Mouse (Mus musculus) heart, adult 2 months (tissue): ENCODE data around the gene Trove2. TPM values are rescaled to one million over a fixed set of nuclear protein-coding genes. Genes with fewer than 3 reads are reported as not detected.

Source experiments
- DNase-seq, 2 experiments: peaks; one replicate each; pipeline ENCODE4 v3.0.0; 2021
- H3K27ac ChIP-seq: fragments of 200-600 bp; 2 replicates; pipeline ENCODE4 v1.8.1; 2022
- H3K27me3 ChIP-seq: fragments of 200-500 bp; 2 replicates; pipeline ENCODE4 v1.6.1; 2012; ENCODE audit warnings: mild to moderate bottlenecking, low read length, inconsistent platforms, mixed read lengths; ENCODE audit not compliant: control insufficient read depth, insufficient read depth
- H3K36me3 ChIP-seq: fragments of 200-500 bp; 2 replicates; pipeline ENCODE4 v1.6.1; 2012; ENCODE audit warnings: low read length, inconsistent platforms; ENCODE audit not compliant: control insufficient read depth, insufficient read depth
- H3K4me1 ChIP-seq: fragments of 200-500 bp; 2 replicates; pipeline ENCODE4 v1.6.1; 2011; ENCODE audit warnings: low read length; ENCODE audit not compliant: control insufficient read depth, insufficient read depth
- H3K4me3 ChIP-seq: fragments of 200-600 bp; 2 replicates; pipeline ENCODE4 v1.8.1; 2022
- H3K79me2 ChIP-seq: fragments of 200-500 bp; replicated peaks from 2 replicates; pipeline ENCODE4 v1.6.1; 2012; ENCODE audit warnings: mild to moderate bottlenecking, inconsistent platforms, low read length, moderate library complexity, mixed read lengths; ENCODE audit not compliant: control insufficient read depth, insufficient read depth
- H3K9ac ChIP-seq: fragments of 200-500 bp; 2 replicates; pipeline ENCODE4 v1.6.1; 2012; ENCODE audit warnings: low read depth, mild to moderate bottlenecking, control low read depth, inconsistent platforms, low read length, mixed read lengths
- CTCF ChIP-seq: fragments of 200-600 bp; IDR thresholded peaks from 2 replicates; pipeline ENCODE4 v1.8.1; 2022; ENCODE audit warnings: antibody characterized with exemption, mild to moderate bottlenecking, moderate library complexity
- EP300 ChIP-seq: fragments of 200-500 bp; IDR thresholded peaks from 2 replicates; pipeline ENCODE4 v1.6.1; 2011; ENCODE audit warnings: low read depth, low read length, control low read depth; ENCODE audit not compliant: insufficient read depth
- POLR2A ChIP-seq: fragments of 200-500 bp; IDR thresholded peaks from 2 replicates; pipeline ENCODE4 v1.6.1; 2011; ENCODE audit warnings: mild to moderate bottlenecking, low read depth, low read length, control low read depth; ENCODE audit not compliant: insufficient read depth
- WGBS: fragments of 180-500 bp; shearing (Covaris S2); methylation state at CpG from one replicate; pipeline ENCODE4 v1.1.7; 2018; 5-methylcytosine and 5-hydroxymethylcytosine counted together
- intact Hi-C: fragments of 180-260 bp; cut with DNase I; formaldehyde crosslinking; loops from one replicate; pipeline ENCODE4 v1.15.1; 2025
- polyA plus RNA-seq: library from polyadenylated mRNA; depleted of rRNA; stranded (reverse); fragments of >200 nt; gene quantifications from 2 replicates; pipeline ENCODE4 v1.2.3, GENCODE M21; 2012
- total RNA-seq, 2 experiments: library from RNA; stranded (reverse); gene quantifications; 2 replicates each; pipeline ENCODE4 v1.2.3; 2021

The Trove2 gene
- total and polyA plus RNA-seq, 3 experiments = 1.7 to 9.0 (median 8.9) TPM

DNA sequence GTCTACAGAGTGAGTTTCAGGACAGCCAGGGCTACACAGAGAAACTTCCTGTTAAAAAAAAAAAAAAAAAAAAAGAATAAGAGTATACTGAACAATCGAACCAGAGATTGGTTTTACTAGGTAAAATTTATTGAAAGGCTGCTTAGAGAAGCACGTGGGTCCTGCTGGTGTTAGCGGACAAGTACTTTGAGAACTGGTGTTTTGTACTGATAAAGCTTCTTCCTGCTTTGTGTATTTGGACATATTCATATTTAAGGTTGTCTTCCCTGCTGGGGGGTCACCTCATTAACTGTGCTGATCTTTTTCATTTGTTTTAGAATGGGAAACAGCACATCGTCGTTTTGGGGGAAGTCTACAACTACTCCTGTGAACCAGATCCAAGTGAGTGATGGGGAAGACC, 35.5 kb downstream of the Trove2 start:
- 84% methylated on average over 5 of the region's 5 CpGs for WGBS
- DNase-seq = no peak
- Histone ChIP-seq H3K36me3 (no peaks in the 10 kb centered on the region; the same call in 1 of the 2 replicates), H3K27me3 (no peaks in the 10 kb centered on the region), H3K27ac (no peak overlapping the region), H3K4me1 (peaks cover 2% of the 10 kb centered on the region), H3K79me2 (no peaks in the 10 kb centered on the region; the same call in 1 of the 2 replicates), H3K9ac (no peak overlapping the region), H3K4me3 (no peak overlapping the region)
- TF ChIP-seq POLR2A (no peak), EP300 (no peak), CTCF (no peak)
- intact Hi-C loops = no loop called here

DNA sequence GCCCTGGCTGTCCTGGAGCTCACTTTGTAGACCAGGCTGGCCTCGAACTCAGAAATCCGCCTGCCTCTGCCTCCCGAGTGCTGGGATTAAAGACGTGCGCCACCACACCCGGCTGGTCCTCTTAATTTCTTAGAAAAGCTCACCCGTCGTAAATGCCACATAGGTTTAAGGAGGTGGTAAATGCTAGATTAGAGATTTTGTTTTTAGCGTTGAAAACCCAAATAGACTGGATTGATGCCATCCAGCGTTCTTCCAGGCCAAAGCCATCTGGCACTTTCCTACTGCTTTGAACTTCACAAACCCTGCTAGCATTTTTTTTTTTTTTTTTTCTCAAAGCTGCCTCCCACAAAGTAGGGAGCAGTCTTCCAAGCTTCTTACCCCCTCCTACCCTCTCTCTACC, 36.3 kb downstream of the Trove2 start:
- Histone ChIP-seq H3K27ac (no peak overlapping the region), H3K4me3 (no peak overlapping the region), H3K9ac (no peak overlapping the region), H3K4me1 (peaks cover 2% of the 10 kb centered on the region), H3K27me3 (no peaks in the 10 kb centered on the region), H3K79me2 (no peaks in the 10 kb centered on the region; the same call in 1 of the 2 replicates), H3K36me3 (no peaks in the 10 kb centered on the region; the same call in 1 of the 2 replicates)
- intact Hi-C loops = no loop called here
- WGBS = 89% methylated on average over 10 of the region's 10 CpGs
- TF ChIP-seq CTCF = no peak
- no peak for TF ChIP-seq EP300
- no peak for TF ChIP-seq POLR2A
- no peak for DNase-seq

DNA sequence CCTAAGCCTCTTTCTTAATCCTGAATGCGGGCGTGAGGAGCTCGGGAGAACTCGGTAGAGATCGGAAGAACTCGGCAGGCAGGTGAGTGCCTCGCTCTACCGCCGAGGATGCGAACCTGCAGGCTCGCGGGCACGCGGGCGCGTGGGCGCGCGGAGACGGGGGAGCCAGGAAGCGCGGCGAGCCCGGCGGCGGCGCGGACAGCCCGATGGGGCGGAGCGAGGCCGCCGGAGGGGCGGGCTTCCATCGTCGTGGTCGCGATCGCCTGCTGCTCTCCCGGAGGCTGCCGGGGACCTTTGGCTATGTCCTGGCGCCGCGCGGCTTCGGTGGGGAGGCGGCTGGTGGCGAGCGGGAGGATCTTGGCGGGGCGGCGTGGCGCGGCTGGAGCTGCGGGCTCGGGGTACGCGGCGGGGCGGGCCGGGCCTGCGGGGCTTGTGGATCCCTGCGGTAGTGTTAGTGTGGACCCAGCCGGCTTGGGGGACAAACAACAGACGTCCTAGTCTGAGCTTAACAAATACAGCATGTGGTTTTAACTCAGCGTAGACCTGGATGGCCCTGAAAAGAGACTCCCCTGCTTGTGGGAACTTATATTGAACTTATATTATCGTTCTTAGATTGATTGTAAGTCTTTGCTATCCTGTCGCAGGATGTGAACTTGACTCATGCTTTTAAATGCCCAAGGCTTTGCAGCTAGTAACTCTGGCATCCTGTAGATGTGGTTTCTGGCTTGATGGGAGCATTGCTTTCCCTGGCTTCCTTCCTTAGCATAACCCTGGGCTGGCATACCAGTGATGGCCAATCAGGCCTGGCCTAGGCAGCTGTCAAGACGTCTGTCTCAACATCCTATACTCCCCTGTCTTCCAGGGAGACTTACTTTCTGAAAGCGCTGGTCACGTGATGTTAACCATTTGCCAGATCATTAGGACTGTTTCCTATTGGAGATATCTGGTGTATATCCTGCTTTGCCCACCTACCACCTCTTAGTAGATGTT, 37.2 kb downstream of the Trove2 start:
- H3K27me3 ChIP-seq = no peaks in the 10 kb centered on the region
- peak overlapping the region; percentile 68 for H3K4me3 ChIP-seq
- H3K79me2 ChIP-seq = no peaks in the 10 kb centered on the region; the same call in 1 of the 2 replicates
- no peak for TF ChIP-seq EP300
- TF ChIP-seq POLR2A = 0 out of 2 replicates have a peak, but pooled peaks have one; percentile 51
- peak; percentile 14; the same call in 1 of the 2 replicates for TF ChIP-seq CTCF
- H3K27ac ChIP-seq = peak overlapping the region; percentile 71
- no peaks in the 10 kb centered on the region; the same call in 1 of the 2 replicates for H3K36me3 ChIP-seq
- peaks cover 2% of the 10 kb centered on the region for H3K4me1 ChIP-seq
- DNase-seq = peak; percentile 92
- intact Hi-C loops = loop anchor here (1.0 kb wide), 1 partner anchor 37 kb away; the partner anchor contains the start of gene Cdc73
- peak overlapping the region; percentile 97 for H3K9ac ChIP-seq
- WGBS = under 1% methylated on average over 71 of the region's 71 CpGs

- intact Hi-C loops = loop anchor here (1.0 kb wide), 1 partner anchor 37 kb away; the partner anchor contains the start of gene Cdc73
- Histone ChIP-seq H3K27me3 (no peaks in the 10 kb centered on the region), H3K36me3 (no peaks in the 10 kb centered on the region; the same call in 1 of the 2 replicates), H3K4me3 (peak overlapping the region; percentile 68), H3K27ac (peak overlapping the region; percentile 57), H3K9ac (peak overlapping the region; percentile 97), H3K4me1 (peaks cover 2% of the 10 kb centered on the region), H3K79me2 (no peaks in the 10 kb centered on the region; the same call in 1 of the 2 replicates)
- 19% methylated on average over 11 of the region's 11 CpGs for WGBS
- DNase-seq = no peak
- no peak for TF ChIP-seq CTCF
- TF ChIP-seq POLR2A = no peak
- TF ChIP-seq EP300 = no peak
Measured at GRCm38 (mm10) chr1:143738811-143739210, 38.1 kb downstream of the Trove2 start.

DNA sequence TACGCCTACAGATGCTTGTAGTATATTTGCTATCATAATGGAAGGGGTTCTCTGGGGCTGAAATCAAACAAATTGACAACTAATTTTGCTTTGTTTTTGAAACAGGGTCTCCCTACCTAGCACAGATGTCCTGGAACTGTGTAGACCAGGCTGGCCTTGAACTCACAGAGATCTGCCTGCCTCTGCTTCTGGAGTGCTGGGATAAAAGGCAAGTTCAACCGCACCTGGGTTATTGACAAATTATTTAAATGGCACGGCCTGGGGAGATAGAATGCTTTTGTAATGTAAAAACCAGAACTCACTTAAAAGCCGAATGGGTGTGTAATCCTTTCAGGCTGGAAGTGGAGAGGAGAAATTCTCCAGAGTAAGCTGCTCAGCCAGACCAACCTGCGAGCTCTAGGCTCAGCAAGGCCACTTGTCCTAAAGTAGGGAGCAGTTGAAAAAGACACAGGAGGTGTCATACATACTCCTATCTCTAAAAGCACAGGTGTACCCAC, 42.9 kb downstream of the Trove2 start:
- no peaks in the 10 kb centered on the region for H3K27me3 ChIP-seq
- 78% methylated on average over 5 of the region's 5 CpGs for WGBS
- intact Hi-C loops = no loop called here
- DNase-seq = no peak
- H3K36me3 ChIP-seq = no peaks in the 10 kb centered on the region
- no peak overlapping the region for H3K27ac ChIP-seq
- no peaks in the 10 kb centered on the region for H3K79me2 ChIP-seq
- no peak overlapping the region for H3K9ac ChIP-seq
- H3K4me3 ChIP-seq = no peak overlapping the region
- TF ChIP-seq POLR2A = no peak
- TF ChIP-seq CTCF = no peak
- H3K4me1 ChIP-seq = peaks cover 2% of the 10 kb centered on the region; the same call in 1 of the 2 replicates
